Mouse (Mus musculus) cortical plate, adult 2 months (tissue): ENCODE measurements around the gene Ambp.

Source experiments
- CTCF ChIP-seq: fragments of 200-500 bp; IDR thresholded peaks from 2 replicates; pipeline ENCODE4 v1.5.1; 2011; ENCODE audit warnings: mild to moderate bottlenecking, control low read depth, low read length; ENCODE audit not compliant: insufficient read depth; ENCODE audit errors: extremely low read depth
- POLR2A ChIP-seq: fragments of 200-500 bp; IDR thresholded peaks from 2 replicates; pipeline ENCODE4 v1.6.1; 2011; ENCODE audit warnings: mild to moderate bottlenecking, low read length, control low read depth; ENCODE audit not compliant: insufficient read depth; ENCODE audit errors: extremely low read depth

DNA sequence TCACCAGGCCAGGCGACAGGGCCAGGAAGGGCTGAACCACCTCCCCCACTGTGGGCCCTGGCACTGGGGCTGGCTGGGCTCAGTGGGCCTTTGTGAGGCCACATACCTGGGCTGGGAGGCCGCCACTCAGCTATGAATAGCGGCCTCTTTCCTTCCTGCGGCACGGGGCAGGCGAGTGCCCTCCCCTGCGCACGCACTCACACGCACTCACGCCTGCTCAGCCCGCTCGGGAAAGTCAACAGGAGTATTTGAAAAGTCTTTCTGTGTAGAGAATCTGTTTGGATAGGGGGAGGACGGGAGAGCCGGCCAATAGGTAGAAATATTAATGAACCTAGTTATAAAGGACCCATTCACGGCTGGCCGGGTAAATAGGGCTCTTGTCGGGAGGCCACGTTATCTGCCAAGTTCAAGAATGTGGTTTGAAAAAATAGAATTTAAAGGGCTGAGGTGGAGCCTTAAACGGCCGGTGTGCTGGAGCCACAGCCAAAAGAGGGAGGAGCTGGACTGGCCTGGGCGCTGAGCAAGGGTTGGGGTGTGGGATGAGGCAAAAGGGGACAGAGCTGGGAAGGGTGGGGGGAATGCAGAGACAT, 31.8 kb upstream of the Ambp start:
- TF ChIP-seq POLR2A, result no peak
- TF ChIP-seq CTCF, result no peak
